Mouse (Mus musculus) hindbrain, embryonic 11.5 days (tissue): ENCODE measurements at regions not wholly inside any gene's neighbourhood (a gene's known extent, or its start where the extent isn't known, plus 50 kb on each side); places are given as distances from the start of the nearest gene placed in this dataset.

ENCODE experiments used
- ATAC-seq: fragments of 200-750 bp; cut with Nextera tagmentation; 2 replicates; pipeline ENCODE4 v1.8.0; 2017; ENCODE audit warnings: mild to moderate bottlenecking, moderate TSS enrichment, moderate library complexity; ENCODE audit not compliant: low FRiP score
- DNase-seq: peaks from one replicate; pipeline ENCODE4 v3.0.0-alpha.2; 2015; ENCODE audit warnings: low spot score
- H3K27ac ChIP-seq: fragments of 300-500 bp; sonication (generic); 2 replicates; pipeline ENCODE4 v1.5.1; 2014; ENCODE audit warnings: mild to moderate bottlenecking, low read depth, low read length
- H3K27me3 ChIP-seq: fragments of 300-500 bp; sonication (generic); 2 replicates; pipeline ENCODE4 v1.6.1; 2014; ENCODE audit warnings: mild to moderate bottlenecking, low read length, moderate library complexity, mixed read lengths; ENCODE audit not compliant: control insufficient read depth, insufficient read depth
- H3K36me3 ChIP-seq: fragments of 300-500 bp; sonication (generic); 2 replicates; pipeline ENCODE4 v1.6.1; 2014; ENCODE audit warnings: mild to moderate bottlenecking, low read length, moderate library complexity, mixed read lengths; ENCODE audit not compliant: control insufficient read depth, insufficient read depth
- H3K4me1 ChIP-seq: fragments of 300-500 bp; sonication (generic); replicated peaks from 2 replicates; pipeline ENCODE4 v1.6.1; 2014; ENCODE audit warnings: low read length, mixed read lengths; ENCODE audit not compliant: control insufficient read depth, insufficient read depth
- H3K4me2 ChIP-seq: fragments of 300-500 bp; sonication (generic); replicated peaks from 2 replicates; pipeline ENCODE4 v1.6.1; 2014; ENCODE audit warnings: mild to moderate bottlenecking, low read depth, low read length
- H3K4me3 ChIP-seq: fragments of 300-500 bp; sonication (generic); 2 replicates; pipeline ENCODE4 v1.5.1; 2014; ENCODE audit warnings: low read depth, low read length
- H3K9ac ChIP-seq: fragments of 300-500 bp; sonication (generic); 2 replicates; pipeline ENCODE4 v1.6.1; 2014; ENCODE audit warnings: low read depth, low read length
- H3K9me3 ChIP-seq: fragments of 300-500 bp; sonication (generic); 2 replicates; pipeline ENCODE4 v1.6.1; 2016; ENCODE audit warnings: low read length; ENCODE audit not compliant: control insufficient read depth
- WGBS: fragments of 180-500 bp; shearing (Covaris S2); extraction: QIAGEN DNeasy Blood & Tissue Kit; methylation state at CpG from one replicate; pipeline ENCODE4 v1.1.7; 2014; 5-methylcytosine and 5-hydroxymethylcytosine counted together

- DNase-seq = no peak
- no peaks in the 10 kb centered on the region for H3K27me3 ChIP-seq
- H3K36me3 ChIP-seq = no peaks in the 10 kb centered on the region
- no peaks in the 10 kb centered on the region for H3K4me1 ChIP-seq
- no peak overlapping the region for H3K27ac ChIP-seq
- no peak for ATAC-seq
- H3K9me3 ChIP-seq = no peaks in the 10 kb centered on the region
- H3K4me2 ChIP-seq = no peak overlapping the region
- H3K4me3 ChIP-seq = no peak overlapping the region
- no peak overlapping the region for H3K9ac ChIP-seq
- WGBS = 63% methylated on average over 2 of the region's 2 CpGs
Observed at GRCm38 (mm10) chr2:178930125-178930524, 499.8 kb downstream of the Cdh26 start.

- ATAC-seq (no peak), DNase-seq (no peak)
- Histone ChIP-seq H3K4me2 (no peak overlapping the region), H3K27me3 (no peaks in the 10 kb centered on the region), H3K9me3 (no peaks in the 10 kb centered on the region), H3K27ac (no peak overlapping the region), H3K4me3 (no peak overlapping the region), H3K4me1 (no peaks in the 10 kb centered on the region), H3K36me3 (no peaks in the 10 kb centered on the region), H3K9ac (no peak overlapping the region)
- 84% methylated on average over 6 of the region's 6 CpGs for WGBS
Observed at GRCm38 (mm10) chr2:178948471-178948870, 493.8 kb upstream of the Cdh4 start.

GRCm38 (mm10) chr2:178949103-178949502 is 493.1 kb upstream of the Cdh4 start:
- Histone ChIP-seq H3K4me3 (no peak overlapping the region), H3K4me2 (no peak overlapping the region), H3K9me3 (no peaks in the 10 kb centered on the region), H3K9ac (no peak overlapping the region), H3K36me3 (no peaks in the 10 kb centered on the region), H3K27ac (no peak overlapping the region), H3K4me1 (no peaks in the 10 kb centered on the region), H3K27me3 (no peaks in the 10 kb centered on the region)
- ATAC-seq (no peak), DNase-seq (no peak)
- 40% methylated on average over 4 of the region's 4 CpGs for WGBS

GRCm38 (mm10) chr2:178950304-178950703 is 491.9 kb upstream of the Cdh4 start:
- Histone ChIP-seq H3K4me3 (no peak overlapping the region), H3K27ac (no peak overlapping the region), H3K36me3 (no peaks in the 10 kb centered on the region), H3K9ac (no peak overlapping the region), H3K27me3 (no peaks in the 10 kb centered on the region), H3K4me1 (no peaks in the 10 kb centered on the region), H3K4me2 (no peak overlapping the region), H3K9me3 (no peaks in the 10 kb centered on the region)
- no peak for DNase-seq
- WGBS = 52% methylated on average over 1 of the region's 1 CpGs
- no peak for ATAC-seq

GRCm38 (mm10) chr2:178954420-178955067 is 487.7 kb upstream of the Cdh4 start:
- Histone ChIP-seq H3K27me3 (no peaks in the 10 kb centered on the region), H3K4me2 (no peak overlapping the region), H3K9ac (no peak overlapping the region), H3K4me3 (no peak overlapping the region), H3K9me3 (no peaks in the 10 kb centered on the region), H3K4me1 (no peaks in the 10 kb centered on the region), H3K36me3 (no peaks in the 10 kb centered on the region), H3K27ac (no peak overlapping the region)
- ATAC-seq (no peak), DNase-seq (no peak)
- 80% methylated on average over 2 of the region's 2 CpGs for WGBS

- Histone ChIP-seq H3K4me3 (no peak overlapping the region), H3K4me1 (no peaks in the 10 kb centered on the region), H3K4me2 (no peak overlapping the region), H3K27me3 (no peaks in the 10 kb centered on the region), H3K9me3 (no peaks in the 10 kb centered on the region), H3K36me3 (no peaks in the 10 kb centered on the region), H3K9ac (no peak overlapping the region), H3K27ac (no peak overlapping the region)
- no peak for DNase-seq
- no peak for ATAC-seq
- 77% methylated on average over 10 of the region's 10 CpGs for WGBS
Observed at GRCm38 (mm10) chr2:178958829-178959228, 483.4 kb upstream of the Cdh4 start.

- ATAC-seq (no peak; the same call in 1 of the 2 replicates), DNase-seq (no peak)
- Histone ChIP-seq H3K4me3 (no peak overlapping the region), H3K9me3 (no peaks in the 10 kb centered on the region), H3K9ac (no peak overlapping the region), H3K27me3 (no peaks in the 10 kb centered on the region), H3K4me2 (no peak overlapping the region), H3K27ac (0 out of 2 replicates have a peak overlapping the region, but pooled peaks have one; percentile 24), H3K4me1 (no peaks in the 10 kb centered on the region), H3K36me3 (no peaks in the 10 kb centered on the region)
- WGBS = 68% methylated on average over 6 of the region's 6 CpGs
Observed at GRCm38 (mm10) chr2:178959603-178960002, 482.6 kb upstream of the Cdh4 start.

DNA sequence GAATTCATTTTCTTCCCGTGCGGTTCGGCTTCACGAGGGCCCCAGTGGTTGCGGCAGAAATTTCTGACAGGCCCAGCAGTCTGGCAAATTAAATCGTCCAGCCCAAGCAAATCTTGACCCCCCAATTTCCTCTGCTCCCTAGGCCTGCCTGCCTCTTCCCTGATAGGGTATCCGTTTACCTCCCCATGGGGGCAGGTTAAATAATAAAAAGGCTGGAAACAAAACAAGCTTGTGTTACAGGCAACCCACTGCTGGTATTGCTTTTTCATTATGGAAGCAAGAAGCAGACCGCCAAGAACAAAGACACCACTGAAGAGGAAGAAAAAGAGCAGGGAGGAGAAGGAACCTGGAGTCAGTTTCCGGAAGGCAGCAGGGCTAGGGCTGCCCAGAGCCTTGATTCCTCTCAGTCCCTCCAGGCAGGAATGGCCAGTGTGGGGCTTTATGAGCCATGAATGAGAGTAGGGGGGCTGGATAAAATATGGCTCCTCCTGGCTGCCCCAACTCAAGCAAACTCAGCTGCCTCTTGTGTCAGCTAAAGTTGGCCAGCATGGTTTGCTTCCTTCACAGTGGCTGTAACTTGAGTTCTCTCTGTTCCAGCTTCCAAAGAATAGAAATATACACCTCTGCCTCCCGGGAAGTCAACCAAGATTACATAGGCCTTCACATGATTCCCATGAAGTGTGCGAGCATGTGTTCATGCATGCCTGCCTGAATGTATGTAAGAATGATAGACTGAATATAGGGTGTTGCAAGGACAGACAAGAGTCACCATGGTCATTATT is 474.5 kb upstream of the Cdh4 start:
- ATAC-seq = no peak
- 45% methylated on average over 11 of the region's 11 CpGs for WGBS
- no peak overlapping the region for H3K4me2 ChIP-seq
- no peak overlapping the region for H3K27ac ChIP-seq
- no peaks in the 10 kb centered on the region for H3K36me3 ChIP-seq
- DNase-seq = no peak
- H3K4me1 ChIP-seq = no peaks in the 10 kb centered on the region
- H3K9me3 ChIP-seq = no peaks in the 10 kb centered on the region
- H3K27me3 ChIP-seq = no peaks in the 10 kb centered on the region
- no peak overlapping the region for H3K9ac ChIP-seq
- H3K4me3 ChIP-seq = no peak overlapping the region

- WGBS = 79% methylated on average over 10 of the region's 10 CpGs
- no peak overlapping the region for H3K27ac ChIP-seq
Observed at GRCm38 (mm10) chr2:178969732-178970131, 472.5 kb upstream of the Cdh4 start.

More at GRCm38 (mm10) chr2:178969732-178970131, 472.5 kb upstream of the Cdh4 start:
- no peaks in the 10 kb centered on the region for H3K36me3 ChIP-seq
- no peaks in the 10 kb centered on the region for H3K27me3 ChIP-seq
- ATAC-seq (no peak), DNase-seq (no peak)
- H3K9me3 ChIP-seq = no peaks in the 10 kb centered on the region
- no peak overlapping the region for H3K4me3 ChIP-seq
- H3K4me1 ChIP-seq = no peaks in the 10 kb centered on the region
- no peak overlapping the region for H3K4me2 ChIP-seq
- H3K9ac ChIP-seq = no peak overlapping the region
